Mouse (Mus musculus) neural tube, embryonic 14.5 days (tissue): ENCODE measurements at regions not wholly inside any gene's neighbourhood (a gene's known extent, or its start where the extent isn't known, plus 50 kb on each side); places are given as distances from the start of the nearest gene placed in this dataset.

Source experiments
- ATAC-seq: fragments of 200-750 bp; cut with Nextera tagmentation; 2 replicates; pipeline ENCODE4 v1.8.0; 2017; ENCODE audit warnings: low read depth, mild to moderate bottlenecking, moderate TSS enrichment, moderate library complexity
- H3K27ac ChIP-seq: fragments of 300-500 bp; sonication (generic); 2 replicates; pipeline ENCODE4 v1.5.1; 2014; ENCODE audit warnings: low read depth, mild to moderate bottlenecking, control low read depth, low read length, moderate library complexity, mixed read lengths
- H3K27me3 ChIP-seq: fragments of 300-500 bp; sonication (generic); 2 replicates; pipeline ENCODE4 v1.6.1; 2014; ENCODE audit warnings: low read length; ENCODE audit not compliant: control insufficient read depth, insufficient read depth
- H3K36me3 ChIP-seq: fragments of 300-500 bp; sonication (generic); 2 replicates; pipeline ENCODE4 v1.6.1; 2014; ENCODE audit warnings: low read length, mixed read lengths; ENCODE audit not compliant: control insufficient read depth, insufficient read depth
- H3K4me1 ChIP-seq: fragments of 300-500 bp; sonication (generic); 2 replicates; pipeline ENCODE4 v1.6.1; 2014; ENCODE audit warnings: low read length; ENCODE audit not compliant: control insufficient read depth, insufficient read depth
- H3K4me2 ChIP-seq: fragments of 300-500 bp; sonication (generic); 2 replicates; pipeline ENCODE4 v1.6.1; 2014; ENCODE audit warnings: mild to moderate bottlenecking, low read depth, low read length, control low read depth
- H3K4me3 ChIP-seq: fragments of 300-500 bp; sonication (generic); 2 replicates; pipeline ENCODE4 v1.5.1; 2014; ENCODE audit warnings: low read depth, low read length, control low read depth, mixed read lengths
- H3K9ac ChIP-seq: fragments of 300-500 bp; sonication (generic); replicated peaks from 2 replicates; pipeline ENCODE4 v1.6.1; 2014; ENCODE audit warnings: low read depth, mild to moderate bottlenecking, control low read depth, low read length, mixed read lengths
- H3K9me3 ChIP-seq: fragments of 300-500 bp; sonication (generic); 2 replicates; pipeline ENCODE4 v1.6.1; 2016; ENCODE audit warnings: low read length; ENCODE audit not compliant: control insufficient read depth
- WGBS: fragments of 180-500 bp; shearing (Covaris S2); extraction: QIAGEN DNeasy Blood & Tissue Kit; methylation state at CpG from one replicate; pipeline ENCODE4 v1.1.7; 2014; 5-methylcytosine and 5-hydroxymethylcytosine counted together

- Histone ChIP-seq H3K27me3 (no peaks in the 10 kb centered on the region), H3K4me2 (no peak overlapping the region), H3K4me3 (no peak overlapping the region), H3K9me3 (no peaks in the 10 kb centered on the region), H3K4me1 (no peaks in the 10 kb centered on the region), H3K36me3 (no peaks in the 10 kb centered on the region), H3K27ac (no peak overlapping the region), H3K9ac (no peak overlapping the region)
- no peak for ATAC-seq
- WGBS, result 88% methylated on average over 4 of the region's 4 CpGs
These were observed 65.4 kb upstream of the Tacr3 start for GRCm38 (mm10) chr3:134763264-134763936.
